Mouse (Mus musculus) midbrain, embryonic 16.5 days (tissue): ENCODE measurements around the gene Galnt7. TPM values are rescaled to one million over a fixed set of nuclear protein-coding genes. Genes with fewer than 3 reads are reported as not detected.
"Not testable (repeated sequence)": the region's sequence is repeated elsewhere in the genome, so short reads cannot be mapped to it uniquely, and the experiment has no call there.

Experiments used
- ATAC-seq: fragments of 200-750 bp; cut with Nextera tagmentation; 2 replicates; pipeline ENCODE4 v1.8.0; 2017; ENCODE audit warnings: moderate TSS enrichment
- H3K27ac ChIP-seq: fragments of 300-500 bp; sonication (generic); 2 replicates; pipeline ENCODE4 v1.5.1; 2014; ENCODE audit warnings: mild to moderate bottlenecking, low read length, mixed read lengths
- H3K27me3 ChIP-seq: fragments of 300-500 bp; sonication (generic); 2 replicates; pipeline ENCODE4 v1.6.1; 2014; ENCODE audit warnings: low read depth, low read length, mixed read lengths; ENCODE audit not compliant: control insufficient read depth, insufficient read depth
- H3K36me3 ChIP-seq: fragments of 300-500 bp; sonication (generic); 2 replicates; pipeline ENCODE4 v1.6.1; 2014; ENCODE audit warnings: mild to moderate bottlenecking, low read length, moderate library complexity, mixed read lengths; ENCODE audit not compliant: control insufficient read depth, insufficient read depth
- H3K4me1 ChIP-seq: fragments of 300-500 bp; sonication (generic); 2 replicates; pipeline ENCODE4 v1.6.1; 2014; ENCODE audit warnings: mild to moderate bottlenecking, low read length, mixed read lengths; ENCODE audit not compliant: control insufficient read depth, insufficient read depth
- H3K4me2 ChIP-seq: fragments of 300-500 bp; sonication (generic); 2 replicates; pipeline ENCODE4 v1.6.1; 2014; ENCODE audit warnings: mild to moderate bottlenecking, low read length, mixed read lengths
- H3K4me3 ChIP-seq: fragments of 300-500 bp; sonication (generic); 2 replicates; pipeline ENCODE4 v1.5.1; 2014; ENCODE audit warnings: low read depth, mild to moderate bottlenecking, low read length, moderate library complexity, mixed read lengths
- H3K9ac ChIP-seq: fragments of 300-500 bp; sonication (generic); 2 replicates; pipeline ENCODE4 v1.6.1; 2014; ENCODE audit warnings: low read depth, low read length, mixed read lengths
- H3K9me3 ChIP-seq: fragments of 300-500 bp; sonication (generic); replicated peaks from 2 replicates; pipeline ENCODE4 v1.6.1; 2014; ENCODE audit warnings: mild to moderate bottlenecking, low read length, mixed read lengths; ENCODE audit not compliant: control insufficient read depth, poor library complexity, severe bottlenecking
- WGBS: fragments of 180-500 bp; shearing (Covaris S2); extraction: QIAGEN DNeasy Blood & Tissue Kit; methylation state at CpG from one replicate; pipeline ENCODE4 v1.1.7; 2014; 5-methylcytosine and 5-hydroxymethylcytosine counted together
- polyA plus RNA-seq: library from polyadenylated mRNA; unstranded; fragments of >200 nt; fragmentation: Nextera tagmentation; extraction: Ambion mirVana; gene quantifications from 2 replicates; pipeline ENCODE4 v1.2.1, GENCODE M21; 2015

Galnt7 gene
- polyA plus RNA-seq, 1 experiment from 2014 or later, result 8.2 TPM

DNA sequence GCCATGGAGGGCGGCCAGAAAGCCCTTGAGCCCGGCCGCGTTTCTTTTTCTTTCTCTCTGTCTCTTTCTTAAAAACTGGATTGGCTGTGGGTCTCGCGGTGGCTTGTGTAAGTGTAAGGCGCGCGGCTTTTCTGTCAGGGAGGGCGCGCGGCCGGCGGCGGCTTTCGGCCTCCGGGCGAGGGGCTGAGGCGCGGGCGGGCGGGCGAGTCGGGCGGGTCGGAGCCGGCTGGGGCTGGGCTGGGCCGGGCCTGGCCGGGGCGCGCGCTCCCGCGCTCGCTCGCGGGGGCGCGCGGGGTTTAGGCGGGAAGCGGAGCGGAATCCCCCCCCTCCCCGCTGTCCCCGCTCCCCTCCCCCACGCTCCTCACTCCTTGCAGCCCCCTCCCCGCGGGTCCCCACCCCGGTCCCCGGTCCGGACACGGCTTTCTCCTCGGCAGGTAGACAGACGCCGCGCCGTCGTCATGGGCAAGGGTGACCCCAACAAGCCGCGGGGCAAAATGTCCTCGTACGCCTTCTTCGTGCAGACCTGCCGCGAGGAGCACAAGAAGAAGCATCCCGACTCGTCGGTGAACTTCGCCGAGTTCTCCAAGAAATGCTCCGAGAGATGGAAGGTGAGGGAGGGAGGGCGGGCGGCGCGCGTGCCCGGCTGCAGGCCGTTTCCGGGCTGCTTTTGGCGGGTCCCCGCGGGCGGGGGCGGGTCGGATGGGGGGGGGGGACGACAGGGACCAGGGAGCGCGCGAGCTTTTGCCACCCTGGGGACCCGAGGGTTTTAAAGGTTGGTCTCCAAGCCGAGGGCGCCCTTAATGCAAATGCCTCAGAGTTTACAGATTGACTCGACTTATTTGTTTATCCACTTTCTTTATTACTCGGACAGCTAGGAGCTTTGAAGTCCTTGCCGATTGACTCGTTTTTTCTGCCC is 140.4 kb downstream of the Galnt7 start:
- WGBS, result under 1% methylated on average over 58 of the region's 96 CpGs
- peaks cover 7% of the 10 kb centered on the region for H3K4me1 ChIP-seq

DNA sequence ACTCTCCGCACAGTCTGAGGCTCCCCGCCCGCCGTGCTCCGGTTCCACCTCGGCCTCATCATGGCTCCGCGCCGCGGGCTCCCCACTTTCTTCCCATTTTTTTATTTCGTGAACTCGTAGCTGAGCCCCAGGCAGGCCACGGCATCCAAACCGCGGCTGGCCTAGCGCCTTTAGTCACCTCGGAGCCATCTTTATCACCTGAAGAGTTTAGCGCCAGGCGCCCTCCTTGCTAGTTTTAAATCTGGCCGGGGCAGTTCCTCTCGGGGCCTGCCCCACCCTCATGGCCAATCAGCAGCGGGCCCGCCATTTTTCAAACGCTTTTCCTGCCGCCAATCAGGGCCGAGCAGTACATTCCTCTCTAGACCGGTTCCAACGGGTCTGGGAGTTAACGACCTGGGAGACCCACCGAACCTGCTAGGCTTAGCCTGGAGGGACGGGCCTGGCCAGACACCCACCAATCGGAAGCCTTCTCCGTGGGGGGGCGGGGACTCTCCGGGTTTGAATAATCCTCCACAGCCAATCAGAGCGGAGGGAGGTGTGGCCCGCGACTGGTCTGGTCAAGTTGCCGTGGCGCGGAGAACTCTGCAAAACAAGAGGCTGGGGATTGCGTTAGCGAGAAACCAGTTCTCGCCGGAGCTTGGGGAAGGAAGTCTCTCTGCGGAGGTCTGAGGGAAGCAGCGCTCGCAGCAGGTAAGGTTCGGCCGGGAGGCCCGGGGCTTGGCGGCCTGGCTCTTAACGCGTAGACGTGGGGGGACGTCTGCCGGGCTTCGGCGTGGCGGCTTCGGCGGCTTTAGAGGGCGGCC is 141.3 kb downstream of the Galnt7 start, which contains the start of gene Hmgb2:
Gene Hmgb2, plus strand, starts transcription at position 592 of the 803 bp plus-strand sequence.
- Histone ChIP-seq H3K27me3 (no peaks in the 10 kb centered on the region), H3K4me2 (peak within 1 kb of the TSS; percentile 100), H3K27ac (peak within 1 kb of the TSS; percentile 92), H3K4me3 (peak within 1 kb of the TSS; percentile 85), H3K9ac (peak within 1 kb of the TSS; percentile 75), H3K9me3 (no peaks in the 10 kb centered on the region), H3K36me3 (no peaks in the 10 kb centered on the region), H3K4me1 (peaks cover 7% of the 10 kb centered on the region)
- peak; percentile 100 for ATAC-seq
- WGBS, result under 1% methylated on average over 63 of the region's 63 CpGs

More for the DNA sequence above, 140.4 kb downstream of the Galnt7 start:
- H3K9me3 ChIP-seq, result no peaks in the 10 kb centered on the region
- peak overlapping the region; percentile 76 for H3K4me2 ChIP-seq
- H3K4me3 ChIP-seq, result peak overlapping the region; percentile 85
- ATAC-seq, result peak; percentile 65
- peak overlapping the region; percentile 92 for H3K27ac ChIP-seq
- H3K9ac ChIP-seq, result peak overlapping the region; percentile 75
- H3K27me3 ChIP-seq, result no peaks in the 10 kb centered on the region
- no peaks in the 10 kb centered on the region for H3K36me3 ChIP-seq

DNA sequence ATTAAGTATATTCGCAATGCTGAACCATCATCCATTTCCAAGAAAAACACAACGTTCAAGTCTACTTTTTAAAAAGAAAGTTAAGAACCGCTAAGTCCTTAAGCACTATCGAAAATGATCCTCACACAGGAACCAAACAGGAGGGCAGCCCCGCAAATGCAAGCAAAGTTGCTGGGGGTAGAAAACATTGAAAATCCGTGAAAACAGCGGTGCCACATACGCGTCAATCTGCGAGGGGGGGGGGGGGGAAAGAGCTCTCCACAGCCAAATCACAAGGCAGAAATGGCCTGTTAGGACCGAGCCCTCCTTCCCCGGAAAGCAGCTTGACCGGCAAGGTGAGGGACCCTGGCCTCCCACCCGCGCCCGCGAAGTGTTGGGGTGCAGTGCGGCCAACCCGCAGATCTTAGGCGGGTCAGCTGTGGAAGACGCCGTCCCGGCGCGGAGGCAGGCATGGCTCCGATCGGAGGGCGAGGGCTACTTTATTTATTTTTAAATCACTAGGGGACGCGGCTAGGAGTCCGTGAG is 142.0 kb downstream of the Galnt7 start:
- Histone ChIP-seq H3K4me1 (peaks cover 7% of the 10 kb centered on the region), H3K4me2 (peak overlapping the region; percentile 100), H3K36me3 (no peaks in the 10 kb centered on the region), H3K9me3 (no peaks in the 10 kb centered on the region), H3K27ac (peak overlapping the region; percentile 47; the same call in 1 of the 2 replicates), H3K9ac (peak overlapping the region; percentile 66), H3K4me3 (peak overlapping the region; percentile 85), H3K27me3 (no peaks in the 10 kb centered on the region)
- 1% methylated on average over 31 of the region's 31 CpGs for WGBS
- ATAC-seq, result no peak

DNA sequence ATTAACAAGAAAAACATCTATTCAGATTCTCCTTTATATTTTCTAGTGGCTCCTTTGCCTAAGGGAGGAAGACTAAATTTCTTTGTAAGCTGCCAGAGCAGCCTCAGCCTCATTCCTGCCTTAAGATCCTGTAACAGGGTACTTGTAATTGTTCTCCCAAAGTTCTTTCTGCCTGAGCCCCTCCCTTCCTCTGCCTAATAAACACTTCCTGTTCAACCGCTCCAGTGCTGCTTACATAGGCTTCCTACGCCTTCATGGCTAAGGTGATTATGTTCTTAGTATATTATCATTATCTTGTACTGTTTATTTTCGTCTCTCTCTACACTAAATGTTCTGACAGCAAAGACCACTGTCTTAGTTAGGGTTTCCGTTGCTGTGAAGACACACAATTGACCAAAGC is 144.2 kb downstream of the Galnt7 start:
- 90% methylated on average over 4 of the region's 4 CpGs for WGBS
- ATAC-seq, result no peak
- Histone ChIP-seq H3K4me2 (no peak overlapping the region), H3K27ac (no peak overlapping the region), H3K27me3 (no peaks in the 10 kb centered on the region), H3K9me3 (no peaks in the 10 kb centered on the region), H3K36me3 (no peaks in the 10 kb centered on the region), H3K9ac (no peak overlapping the region), H3K4me3 (no peak overlapping the region), H3K4me1 (peaks cover 7% of the 10 kb centered on the region)

DNA sequence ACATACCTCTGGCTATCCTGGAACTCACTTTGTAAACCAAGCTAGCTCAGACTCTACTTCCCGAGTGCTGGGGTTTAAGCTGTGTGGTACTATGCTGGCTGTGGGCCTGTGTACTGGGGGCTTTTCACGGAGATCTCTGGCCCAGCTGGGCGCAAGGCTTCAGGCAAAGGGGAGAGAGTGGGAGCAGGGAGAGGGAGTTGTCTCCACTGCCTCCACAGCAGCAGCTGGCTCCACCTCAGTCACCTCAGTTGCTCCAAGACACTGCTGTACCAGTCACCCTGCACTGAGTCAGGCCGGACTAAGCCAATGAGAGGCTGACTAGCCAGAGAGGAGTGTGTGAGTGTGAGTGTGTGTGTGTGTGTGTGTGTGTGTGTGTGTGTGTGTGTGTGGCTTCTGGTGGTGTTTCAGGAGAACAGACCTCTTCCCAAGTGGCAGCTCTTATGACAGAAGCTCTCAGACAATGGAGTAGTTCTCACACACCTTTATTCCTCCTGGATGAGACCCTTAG is 145.2 kb downstream of the Galnt7 start:
- Histone ChIP-seq H3K36me3 (no peaks in the 10 kb centered on the region), H3K9ac (no peak overlapping the region), H3K9me3 (no peaks in the 10 kb centered on the region), H3K27ac (no peak overlapping the region), H3K4me2 (no peak overlapping the region), H3K27me3 (no peaks in the 10 kb centered on the region), H3K4me1 (peaks cover 5% of the 10 kb centered on the region), H3K4me3 (no peak overlapping the region)
- WGBS, result 94% methylated on average over 4 of the region's 4 CpGs
- no peak for ATAC-seq

DNA sequence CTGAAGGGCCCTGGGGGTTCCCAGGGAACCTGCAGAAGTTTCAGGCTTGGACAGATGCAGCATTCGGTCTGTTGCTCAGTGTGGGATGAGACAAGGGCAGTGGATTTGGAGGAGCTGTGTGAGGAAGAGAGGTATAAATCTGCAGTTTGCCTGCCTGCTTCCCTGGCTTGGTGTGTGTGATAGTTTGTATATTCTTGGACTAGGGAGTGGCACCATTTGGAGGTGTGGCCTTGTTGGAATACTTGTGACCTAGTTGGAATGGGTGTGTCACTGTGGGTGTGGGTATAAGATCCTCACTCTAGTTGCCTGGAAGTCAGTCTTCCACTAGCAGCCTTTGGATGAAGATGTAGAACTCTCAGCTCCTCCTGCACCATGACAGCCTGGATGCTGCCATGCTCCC is 147.3 kb downstream of the Galnt7 start:
- WGBS, result 81% methylated on average over 1 of the region's 1 CpGs
- H3K4me3 ChIP-seq, H3K27ac ChIP-seq, H3K9ac ChIP-seq, ATAC-seq, H3K27me3 ChIP-seq, H3K9me3 ChIP-seq, H3K4me1 ChIP-seq, H3K4me2 ChIP-seq, H3K36me3 ChIP-seq: not testable (repeated sequence)

DNA sequence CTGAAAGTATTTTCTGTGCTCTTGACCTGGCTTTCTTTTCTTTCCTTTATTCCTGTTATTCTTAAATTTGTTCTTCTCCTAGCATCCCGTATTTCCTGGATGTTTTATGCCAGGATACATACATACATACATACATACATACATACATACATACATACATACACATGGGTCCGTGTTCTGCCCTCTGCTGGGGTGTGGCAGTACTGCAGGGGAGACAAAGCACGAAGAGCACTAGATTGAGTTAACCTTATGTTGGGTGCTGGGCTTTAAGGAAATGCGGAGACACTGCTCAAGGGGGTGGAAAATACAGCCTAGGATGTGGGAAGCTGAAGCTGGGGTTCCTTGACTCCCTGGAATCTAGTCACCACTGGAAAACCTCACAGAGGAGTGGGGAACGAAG is 149.2 kb downstream of the Galnt7 start:
- ATAC-seq, result no peak
- no peaks in the 10 kb centered on the region for H3K27me3 ChIP-seq
- no peaks in the 10 kb centered on the region for H3K36me3 ChIP-seq
- 51% methylated on average over 5 of the region's 5 CpGs for WGBS
- H3K9me3 ChIP-seq, result no peaks in the 10 kb centered on the region
- no peak overlapping the region for H3K27ac ChIP-seq
- peaks cover 2% of the 10 kb centered on the region; the same call in 1 of the 2 replicates for H3K4me1 ChIP-seq
- H3K4me2 ChIP-seq, result no peak overlapping the region
- no peak overlapping the region for H3K4me3 ChIP-seq
- no peak overlapping the region for H3K9ac ChIP-seq

DNA sequence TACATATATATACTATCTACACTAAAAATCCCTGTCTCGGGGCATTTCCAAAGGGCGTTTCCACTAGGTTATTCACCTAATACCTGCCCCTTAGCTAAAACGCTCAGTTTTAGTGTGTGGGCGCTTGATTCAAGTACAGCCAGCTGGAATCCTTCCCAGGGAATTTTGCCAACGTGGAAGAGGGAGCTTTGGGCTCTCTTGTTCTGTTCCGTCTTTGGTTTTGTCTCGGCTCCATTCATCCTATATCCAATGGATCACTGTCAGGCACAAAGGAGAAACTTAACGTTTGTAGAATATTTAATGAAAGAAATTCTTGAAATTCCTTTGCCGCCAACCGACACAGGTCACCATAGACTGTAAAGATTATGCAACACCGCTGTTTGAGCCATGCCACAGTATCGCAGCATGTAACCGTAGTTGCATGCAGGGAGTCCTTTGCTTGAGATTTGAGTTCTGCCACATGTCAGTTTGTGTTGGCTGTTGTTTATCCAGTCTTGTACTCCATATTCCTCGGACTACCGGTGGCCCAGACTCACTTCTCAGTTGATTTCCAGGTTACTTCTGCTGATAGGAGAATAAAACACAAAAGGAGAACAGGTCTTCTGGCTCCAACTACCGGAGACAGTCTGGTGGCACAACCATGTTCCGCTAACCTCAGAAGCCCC is 153.9 kb downstream of the Galnt7 start:
- H3K4me1 ChIP-seq, result peaks cover 6% of the 10 kb centered on the region; the same call in 1 of the 2 replicates
- no peaks in the 10 kb centered on the region for H3K9me3 ChIP-seq
- peak; percentile 45; the same call in 1 of the 2 replicates for ATAC-seq
- no peak overlapping the region for H3K27ac ChIP-seq
- H3K4me3 ChIP-seq, result peak overlapping the region; percentile 6
- 39% methylated on average over 17 of the region's 17 CpGs for WGBS
- no peaks in the 10 kb centered on the region for H3K27me3 ChIP-seq
- H3K4me2 ChIP-seq, result peak overlapping the region; percentile 45
- H3K9ac ChIP-seq, result no peak overlapping the region
- H3K36me3 ChIP-seq, result no peaks in the 10 kb centered on the region
